Mouse (Mus musculus): ENCODE measurements at regions not wholly inside any gene's neighbourhood (a gene's known extent, or its start where the extent isn't known, plus 50 kb on each side); places are given as distances from the start of the nearest gene placed in this dataset.

- TF ChIP-seq CHD2 (IDR thresholded peaks at IDR 0.05; ENCODE audit: low read depth, low read length) = 0 out of 2 replicates have a peak, but pooled peaks have one; percentile 28
- 0 out of 2 replicates have a peak, but pooled peaks have one; percentile 6 for TF ChIP-seq MAFK (IDR thresholded peaks at IDR 0.05; ENCODE audit: insufficient read depth, low read depth, low read length)
- no peak for TF ChIP-seq ZNF384 (IDR thresholded peaks at IDR 0.05; ENCODE audit: low read depth, low read length)
- no peak for TF ChIP-seq ZC3H11A (IDR thresholded peaks at IDR 0.05; ENCODE audit: borderline replicate concordance, low read depth, low read length)
- TF ChIP-seq HCFC1 (IDR thresholded peaks at IDR 0.05; ENCODE audit: borderline replicate concordance, insufficient read depth, low read length) = peak; percentile 25; the same call in 1 of the 2 replicates
- H3K27ac ChIP-seq (ENCODE audit: insufficient read depth, low read depth, low read length, poor library complexity, severe bottlenecking) = peak overlapping the region; percentile 61; the same call in 1 of the 2 replicates
- peak; percentile 47 for DNase-seq (ENCODE audit: low read depth, low spot score)
- H3K4me1 ChIP-seq (ENCODE audit: control insufficient read depth in 2 of 2, insufficient read depth in 2 of 2, low read length in 2 of 2, poor library complexity in 1 of 2) = peaks cover 7 to 18% of the 10 kb centered on the region in 2 experiments
- no peaks in the 10 kb centered on the region for H3K9me3 ChIP-seq (ENCODE audit: control insufficient read depth, insufficient read depth, low read depth, low read length)
- no peak overlapping the region for H3K4me3 ChIP-seq (ENCODE audit: insufficient read depth in 1 of 2, low read depth in 1 of 2, low read length in 2 of 2, poor library complexity in 1 of 2, severe bottlenecking in 1 of 2)
- H3K36me3 ChIP-seq (ENCODE audit: control insufficient read depth, insufficient read depth, low read length, poor library complexity, severe bottlenecking) = no peaks in the 10 kb centered on the region
- in situ Hi-C loops (cut with MboI; ENCODE audit: low sequenced_read_pairs in 2 of 2, unreplicated experiment in 2 of 2) = no loop called here
- no peak overlapping the region for H3K9ac ChIP-seq (ENCODE audit: insufficient read depth, low read depth, low read length, poor library complexity, severe bottlenecking)
Observed at GRCm38 (mm10) chr6:100482572-100482971, 188.4 kb downstream of the Shq1 start.

DNA sequence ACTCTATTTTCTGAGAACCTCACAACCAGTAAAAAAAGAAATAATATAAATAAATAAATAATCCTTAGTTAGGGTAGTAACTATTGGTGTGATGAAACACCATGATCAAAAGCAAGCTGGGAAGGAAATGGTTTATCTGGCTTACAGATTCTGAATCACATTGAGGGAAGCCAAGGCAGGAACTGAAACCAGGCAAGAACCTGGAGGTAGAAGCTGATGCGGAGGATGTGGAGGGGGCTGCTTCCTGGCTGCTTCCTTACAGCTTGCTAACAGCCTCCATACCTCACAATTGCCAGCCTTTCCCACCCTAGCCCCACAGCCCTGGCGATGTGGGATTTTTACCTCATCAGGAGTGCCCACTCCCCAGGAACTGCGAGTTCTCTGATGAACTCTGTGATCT is 190.4 kb downstream of the Shq1 start:
- Histone ChIP-seq H3K4me3 (ENCODE audit: insufficient read depth in 1 of 2, low read depth in 1 of 2, low read length in 2 of 2, poor library complexity in 1 of 2, severe bottlenecking in 1 of 2) (no peak overlapping the region), H3K27ac (ENCODE audit: insufficient read depth, low read depth, low read length, poor library complexity, severe bottlenecking) (no peak overlapping the region), H3K9me3 (ENCODE audit: control insufficient read depth, insufficient read depth, low read depth, low read length) (no peaks in the 10 kb centered on the region), H3K9ac (ENCODE audit: insufficient read depth, low read depth, low read length, poor library complexity, severe bottlenecking) (no peak overlapping the region), H3K36me3 (ENCODE audit: control insufficient read depth, insufficient read depth, low read length, poor library complexity, severe bottlenecking) (no peaks in the 10 kb centered on the region), H3K4me1 (ENCODE audit: control insufficient read depth in 2 of 2, insufficient read depth in 2 of 2, low read length in 2 of 2, poor library complexity in 1 of 2) (peaks cover 9 to 29% of the 10 kb centered on the region in 2 experiments)
- TF ChIP-seq CHD2 (IDR thresholded peaks at IDR 0.05; ENCODE audit: low read depth, low read length) = no peak
- TF ChIP-seq ZNF384 (IDR thresholded peaks at IDR 0.05; ENCODE audit: low read depth, low read length) = no peak
- TF ChIP-seq MAFK (IDR thresholded peaks at IDR 0.05; ENCODE audit: insufficient read depth, low read depth, low read length) = no peak
- no peak for TF ChIP-seq ZC3H11A (IDR thresholded peaks at IDR 0.05; ENCODE audit: borderline replicate concordance, low read depth, low read length)
- TF ChIP-seq HCFC1 (IDR thresholded peaks at IDR 0.05; ENCODE audit: borderline replicate concordance, insufficient read depth, low read length) = no peak
- in situ Hi-C loops (cut with MboI; ENCODE audit: low sequenced_read_pairs in 2 of 2, unreplicated experiment in 2 of 2) = no loop called here
- no peak for DNase-seq (ENCODE audit: low read depth, low spot score)

GRCm38 (mm10) chr6:100479881-100480280 is 191.1 kb downstream of the Shq1 start:
- H3K4me3 ChIP-seq (ENCODE audit: insufficient read depth in 1 of 2, low read depth in 1 of 2, low read length in 2 of 2, poor library complexity in 1 of 2, severe bottlenecking in 1 of 2) = no peak overlapping the region
- no peaks in the 10 kb centered on the region for H3K36me3 ChIP-seq (ENCODE audit: control insufficient read depth, insufficient read depth, low read length, poor library complexity, severe bottlenecking)
- no peak for DNase-seq (ENCODE audit: low read depth, low spot score)
- in situ Hi-C loops (cut with MboI; ENCODE audit: low sequenced_read_pairs in 2 of 2, unreplicated experiment in 2 of 2) = no loop called here
- H3K27ac ChIP-seq (ENCODE audit: insufficient read depth, low read depth, low read length, poor library complexity, severe bottlenecking) = no peak overlapping the region
- H3K9ac ChIP-seq (ENCODE audit: insufficient read depth, low read depth, low read length, poor library complexity, severe bottlenecking) = no peak overlapping the region
- no peaks in the 10 kb centered on the region for H3K9me3 ChIP-seq (ENCODE audit: control insufficient read depth, insufficient read depth, low read depth, low read length)
- H3K4me1 ChIP-seq (ENCODE audit: control insufficient read depth in 2 of 2, insufficient read depth in 2 of 2, low read length in 2 of 2, poor library complexity in 1 of 2) = peaks cover 9 to 29% of the 10 kb centered on the region in 2 experiments
- TF ChIP-seq CHD2 (IDR thresholded peaks at IDR 0.05; ENCODE audit: low read depth, low read length) (no peak), HCFC1 (IDR thresholded peaks at IDR 0.05; ENCODE audit: borderline replicate concordance, insufficient read depth, low read length) (no peak), ZC3H11A (IDR thresholded peaks at IDR 0.05; ENCODE audit: borderline replicate concordance, low read depth, low read length) (no peak), ZNF384 (IDR thresholded peaks at IDR 0.05; ENCODE audit: low read depth, low read length) (no peak), MAFK (IDR thresholded peaks at IDR 0.05; ENCODE audit: insufficient read depth, low read depth, low read length) (no peak)

DNA sequence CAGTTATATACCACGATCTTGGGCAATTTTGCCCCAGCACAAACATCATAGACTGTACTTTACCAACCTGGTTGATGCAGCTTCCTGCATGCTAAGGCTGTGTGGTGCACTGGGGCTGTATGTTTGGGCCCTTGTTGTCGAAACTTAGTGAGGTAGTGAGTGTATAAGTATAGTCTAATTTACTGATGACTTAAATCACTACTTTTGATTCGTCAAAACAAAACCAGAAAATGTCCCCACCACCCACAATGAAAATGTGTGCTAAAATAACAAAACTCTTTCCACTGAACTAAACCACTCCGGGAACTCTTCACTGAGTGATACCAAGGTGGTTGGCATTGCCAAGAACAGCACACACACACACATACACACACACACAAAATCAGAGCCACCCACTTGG is 191.5 kb downstream of the Shq1 start:
- Histone ChIP-seq H3K27ac (ENCODE audit: insufficient read depth, low read depth, low read length, poor library complexity, severe bottlenecking) (no peak overlapping the region), H3K9me3 (ENCODE audit: control insufficient read depth, insufficient read depth, low read depth, low read length) (no peaks in the 10 kb centered on the region), H3K4me1 (ENCODE audit: control insufficient read depth in 2 of 2, insufficient read depth in 2 of 2, low read length in 2 of 2, poor library complexity in 1 of 2) (peaks cover 9 to 29% of the 10 kb centered on the region in 2 experiments), H3K4me3 (ENCODE audit: insufficient read depth in 1 of 2, low read depth in 1 of 2, low read length in 2 of 2, poor library complexity in 1 of 2, severe bottlenecking in 1 of 2) (no peak overlapping the region), H3K9ac (ENCODE audit: insufficient read depth, low read depth, low read length, poor library complexity, severe bottlenecking) (no peak overlapping the region), H3K36me3 (ENCODE audit: control insufficient read depth, insufficient read depth, low read length, poor library complexity, severe bottlenecking) (no peaks in the 10 kb centered on the region)
- no peak for DNase-seq (ENCODE audit: low read depth, low spot score)
- in situ Hi-C loops (cut with MboI; ENCODE audit: low sequenced_read_pairs in 2 of 2, unreplicated experiment in 2 of 2) = no loop called here
- TF ChIP-seq MAFK (IDR thresholded peaks at IDR 0.05; ENCODE audit: insufficient read depth, low read depth, low read length) (no peak), CHD2 (IDR thresholded peaks at IDR 0.05; ENCODE audit: low read depth, low read length) (no peak), ZC3H11A (IDR thresholded peaks at IDR 0.05; ENCODE audit: borderline replicate concordance, low read depth, low read length) (no peak), HCFC1 (IDR thresholded peaks at IDR 0.05; ENCODE audit: borderline replicate concordance, insufficient read depth, low read length) (no peak)

All from ES-E14 (cell line).